In the genomic region with DNA sequence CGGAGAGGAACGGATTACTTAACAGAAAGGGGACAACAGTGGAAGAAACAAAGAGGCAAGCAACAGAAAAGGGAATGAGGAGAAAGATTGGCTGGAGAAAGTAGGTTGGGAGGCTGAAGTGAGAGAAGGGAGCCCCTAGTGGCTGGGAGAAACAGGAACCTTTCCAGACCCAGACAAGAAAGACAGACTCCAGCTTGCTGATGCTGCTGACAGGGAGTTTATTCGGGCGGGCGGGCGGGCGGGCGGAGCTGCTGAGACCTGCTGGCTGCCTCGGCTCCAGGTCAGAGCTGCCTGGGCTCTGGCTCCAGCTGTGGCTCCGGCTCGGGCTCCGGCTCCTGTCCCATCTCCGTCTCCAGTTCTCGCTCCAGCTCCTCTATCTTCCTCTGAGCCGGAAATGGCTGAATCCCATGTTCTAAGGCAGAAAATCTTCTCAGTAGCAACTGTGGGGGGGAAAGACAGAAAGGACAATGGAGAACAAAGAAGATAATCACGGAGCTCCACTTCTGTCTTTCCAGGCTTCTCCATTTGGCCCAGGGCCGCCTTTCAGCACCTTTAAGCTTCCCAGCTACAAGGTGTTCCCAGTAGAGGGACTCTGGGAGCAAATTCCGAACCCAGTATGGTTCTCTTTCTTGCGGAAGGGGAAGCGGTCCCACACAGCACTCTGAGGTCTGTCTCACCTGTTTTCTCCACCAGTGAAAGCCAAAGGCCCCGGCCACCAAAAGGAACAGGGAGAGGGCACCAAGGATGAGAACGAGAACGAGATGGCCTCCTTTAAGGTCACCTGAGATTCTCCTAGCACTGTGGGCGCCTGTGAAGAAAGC, we compare ENCODE assay signal across 8 mouse cellular contexts. TPM values are rescaled to one million over a fixed set of nuclear protein-coding genes. Genes with fewer than 3 reads are reported as not detected.
DNase-seq lines count a peak whose midpoint lies in the region; ATAC-seq and TF ChIP-seq lines count a peak whose summit lies in the region.

No protein-coding gene starts in this region.

- peak; percentile 27; the same call in 1 of the 2 replicates for TF ChIP-seq CTCF in G1E (IDR thresholded peaks at IDR 0.05; ENCODE audit: low read depth, low read length)
- TF ChIP-seq CTCF in heart, postnatal 0 days (IDR thresholded peaks at IDR 0.05; ENCODE audit: low read depth) = peak; percentile 66

- peak; percentile 84 for DNase-seq in G1E (ENCODE audit: low spot score)
- peak; percentile 70 for DNase-seq in c-Kit-positive CD71-positive TER-119-negative erythroid progenitor cells, embryonic 14.5 days (ENCODE audit: low read depth)
- DNase-seq in forebrain, embryonic 11.5 days (ENCODE audit: low spot score) = peak; percentile 85
- peak; percentile 92 for DNase-seq in heart, postnatal 0 days (ENCODE audit: low spot score)
- peak; percentile 71 to 86 for DNase-seq in kidney, postnatal 4 days
- DNase-seq in urinary bladder, adult 2 months (ENCODE audit: low spot score) = peak; percentile 46

- peak overlapping the region; percentile 72 for H3K4me3 ChIP-seq in G1E (ENCODE audit: low read depth, low read length)
- H3K4me3 ChIP-seq in forebrain, embryonic 11.5 days (ENCODE audit: low read depth, low read length) = peak overlapping the region; percentile 42
- H3K4me3 ChIP-seq in heart, postnatal 0 days (ENCODE audit: low read depth, low read length) = peak overlapping the region; percentile 48
- peak overlapping the region; percentile 66 for H3K4me3 ChIP-seq in liver, embryonic 16.5 days (ENCODE audit: low read depth, low read length)
- H3K4me3 ChIP-seq in neural tube, embryonic 14.5 days (ENCODE audit: low read depth, low read length) = peak overlapping the region; percentile 35

- no peak for TF ChIP-seq EP300 in heart, postnatal 0 days (IDR thresholded peaks at IDR 0.05; ENCODE audit: low read depth)

- H3K36me3 ChIP-seq in G1E (replicated peaks) = no peaks in the 10 kb centered on the region
- H3K36me3 ChIP-seq in forebrain, embryonic 11.5 days (ENCODE audit: control insufficient read depth, insufficient read depth, low read length) = no peaks in the 10 kb centered on the region
- no peaks in the 10 kb centered on the region for H3K36me3 ChIP-seq in heart, postnatal 0 days (replicated peaks; ENCODE audit: control insufficient read depth, insufficient read depth, low read length)
- H3K36me3 ChIP-seq in liver, embryonic 16.5 days (ENCODE audit: control insufficient read depth, insufficient read depth) = no peaks in the 10 kb centered on the region
- no peaks in the 10 kb centered on the region for H3K36me3 ChIP-seq in neural tube, embryonic 14.5 days (ENCODE audit: control insufficient read depth, insufficient read depth, low read length)

- peaks cover 11% of the 10 kb centered on the region for H3K4me1 ChIP-seq in G1E (ENCODE audit: insufficient read depth, low read depth, low read length)
- H3K4me1 ChIP-seq in forebrain, embryonic 11.5 days (replicated peaks; ENCODE audit: control insufficient read depth, insufficient read depth, low read length) = peaks cover 6% of the 10 kb centered on the region; the same call in 1 of the 2 replicates
- H3K4me1 ChIP-seq in heart, postnatal 0 days (ENCODE audit: control insufficient read depth, insufficient read depth) = peaks cover 9% of the 10 kb centered on the region
- H3K4me1 ChIP-seq in liver, embryonic 16.5 days (ENCODE audit: control insufficient read depth, low read depth, low read length) = no peaks in the 10 kb centered on the region; the same call in none of the 2 replicates
- H3K4me1 ChIP-seq in neural tube, embryonic 14.5 days (ENCODE audit: control insufficient read depth, insufficient read depth, low read length) = peaks cover 14% of the 10 kb centered on the region; the same call in 1 of the 2 replicates

- peaks cover 50% of the 10 kb centered on the region for H3K27me3 ChIP-seq in G1E (ENCODE audit: insufficient read depth, low read length)
- H3K27me3 ChIP-seq in forebrain, embryonic 11.5 days (ENCODE audit: control insufficient read depth, insufficient read depth, low read length) = no peaks in the 10 kb centered on the region
- no peaks in the 10 kb centered on the region for H3K27me3 ChIP-seq in heart, postnatal 0 days (ENCODE audit: control insufficient read depth, insufficient read depth, low read length)
- peaks cover 2% of the 10 kb centered on the region; the same call in 1 of the 2 replicates for H3K27me3 ChIP-seq in liver, embryonic 16.5 days (ENCODE audit: control insufficient read depth, insufficient read depth, low read depth, low read length)
- no peaks in the 10 kb centered on the region for H3K27me3 ChIP-seq in neural tube, embryonic 14.5 days (ENCODE audit: control insufficient read depth, insufficient read depth, low read length)

- H3K27ac ChIP-seq in forebrain, embryonic 11.5 days (ENCODE audit: low read depth, low read length) = peak overlapping the region; percentile 94
- peak overlapping the region; percentile 94 for H3K27ac ChIP-seq in heart, postnatal 0 days (ENCODE audit: low read depth)
- peak overlapping the region; percentile 85 for H3K27ac ChIP-seq in liver, embryonic 16.5 days (ENCODE audit: low read length)
- H3K27ac ChIP-seq in neural tube, embryonic 14.5 days (ENCODE audit: low read depth, low read length) = peak overlapping the region; percentile 100

- ATAC-seq in G1E (ENCODE audit: extremely low read depth, insufficient number of reproducible peaks, low FRiP score, poor library complexity, severe bottlenecking) = peak; percentile 51
- peak; percentile 74 for ATAC-seq in forebrain, embryonic 11.5 days (replicated peaks; ENCODE audit: low FRiP score)
- peak; percentile 80 for ATAC-seq in heart, postnatal 0 days (ENCODE audit: insufficient read depth, low read depth)
- ATAC-seq in liver, embryonic 16.5 days (ENCODE audit: low read depth) = peak; percentile 66
- ATAC-seq in neural tube, embryonic 14.5 days (ENCODE audit: low read depth) = peak; percentile 76

- H3K9ac ChIP-seq in forebrain, embryonic 11.5 days (ENCODE audit: low read length) = peak overlapping the region; percentile 68
- H3K9ac ChIP-seq in heart, postnatal 0 days (replicated peaks; ENCODE audit: low read depth, low read length) = peak overlapping the region; percentile 54
- H3K9ac ChIP-seq in liver, embryonic 16.5 days (ENCODE audit: low read depth, low read length) = peak overlapping the region; percentile 60
- peak overlapping the region; percentile 68 for H3K9ac ChIP-seq in neural tube, embryonic 14.5 days (replicated peaks; ENCODE audit: low read depth, low read length)

- H3K9me3 ChIP-seq in G1E (replicated peaks) = no peaks in the 10 kb centered on the region
- no peaks in the 10 kb centered on the region for H3K9me3 ChIP-seq in forebrain, embryonic 11.5 days (ENCODE audit: control insufficient read depth, low read length)
- no peaks in the 10 kb centered on the region for H3K9me3 ChIP-seq in heart, postnatal 0 days (replicated peaks; ENCODE audit: control insufficient read depth, low read length)
- H3K9me3 ChIP-seq in liver, embryonic 16.5 days (replicated peaks; ENCODE audit: control insufficient read depth, low read length) = no peaks in the 10 kb centered on the region
- H3K9me3 ChIP-seq in neural tube, embryonic 14.5 days (ENCODE audit: control insufficient read depth, low read length) = no peaks in the 10 kb centered on the region

- H3K4me2 ChIP-seq in forebrain, embryonic 11.5 days (ENCODE audit: low read depth, low read length, severe bottlenecking) = peak overlapping the region; percentile 73
- peak overlapping the region; percentile 66 for H3K4me2 ChIP-seq in heart, postnatal 0 days (ENCODE audit: low read depth, low read length)
- H3K4me2 ChIP-seq in liver, embryonic 16.5 days (ENCODE audit: low read depth, low read length) = peak overlapping the region; percentile 96
- H3K4me2 ChIP-seq in neural tube, embryonic 14.5 days (ENCODE audit: low read depth, low read length) = peak overlapping the region; percentile 77

- 8% methylated on average over 19 of the region's 24 CpGs for WGBS in forebrain, embryonic 11.5 days
- 6% methylated on average over 24 of the region's 24 CpGs for WGBS in heart, postnatal 0 days
- WGBS in liver, embryonic 16.5 days (ENCODE audit: insufficient replicate concordance) = 24% methylated on average over 24 of the region's 24 CpGs
- WGBS in neural tube, embryonic 14.5 days = 7% methylated on average over 24 of the region's 24 CpGs

RNA-seq across cellular contexts. Expression of a gene that starts 7.1 kb away (rescaled TPM):
- total RNA-seq in G1E (2014; fragmentation: Nextera tagmentation) (0.68 TPM in 1 of 2 replicates, not detected in the other), G1E (2017) (0.12 TPM in 1 of 2 replicates, not detected in the other)
- not detected in 2 replicates for polyA plus RNA-seq in G1E (2012)
- polyA plus RNA-seq in forebrain, embryonic 11.5 days (2014; fragmentation: Nextera tagmentation; extraction: Ambion mirVana) = 2.3 and 2.5 TPM in 2 replicates
- total RNA-seq in heart, postnatal 0 days (2014; rRNA removed; ENCODE audit: low replicate concordance) = 0.11 and 0.27 TPM in 2 replicates
- 0.82 and 0.85 TPM in 2 replicates for polyA plus RNA-seq in heart, postnatal 0 days (2015; fragmentation: Nextera tagmentation; extraction: Ambion mirVana)
- 0.12 and 0.15 TPM in 2 replicates for polyA plus RNA-seq in liver, embryonic 16.5 days (2015; fragmentation: Nextera tagmentation; extraction: Ambion mirVana)
- 2.6 and 3.4 TPM in 2 replicates for polyA plus RNA-seq in neural tube, embryonic 14.5 days (2014; fragmentation: Nextera tagmentation; extraction: Ambion mirVana)
- 1.3 and 1.9 TPM in 2 replicates for polyA plus RNA-seq in urinary bladder, adult 2 months (2012; rRNA removed)

RNA-seq across cellular contexts. Expression of a gene that starts 15.5 kb away (rescaled TPM):
- total RNA-seq in G1E (2014; fragmentation: Nextera tagmentation) (5.6 and 6.3 TPM in 2 replicates), G1E (2017) (84.9 and 86.4 TPM in 2 replicates)
- 34.1 and 43.1 TPM in 2 replicates for polyA plus RNA-seq in G1E (2012)
- polyA plus RNA-seq in forebrain, embryonic 11.5 days (2014; fragmentation: Nextera tagmentation; extraction: Ambion mirVana) = 369 and 455 TPM in 2 replicates
- total RNA-seq in heart, postnatal 0 days (2014; rRNA removed; ENCODE audit: low replicate concordance) = 323 and 565 TPM in 2 replicates
- polyA plus RNA-seq in heart, postnatal 0 days (2015; fragmentation: Nextera tagmentation; extraction: Ambion mirVana) = 221 and 246 TPM in 2 replicates
- 42.3 and 49.6 TPM in 2 replicates for polyA plus RNA-seq in liver, embryonic 16.5 days (2015; fragmentation: Nextera tagmentation; extraction: Ambion mirVana)
- 664 and 670 TPM in 2 replicates for polyA plus RNA-seq in neural tube, embryonic 14.5 days (2014; fragmentation: Nextera tagmentation; extraction: Ambion mirVana)
- polyA plus RNA-seq in urinary bladder, adult 2 months (2012; rRNA removed) = 807 and 1,011 TPM in 2 replicates

RNA-seq across cellular contexts. Expression of a gene that starts 16.4 kb away (rescaled TPM):
- total RNA-seq in G1E (2014; fragmentation: Nextera tagmentation) (not detected in 2 replicates), G1E (2017) (0.33 and 1.7 TPM in 2 replicates)
- not detected in 2 replicates for polyA plus RNA-seq in G1E (2012)
- polyA plus RNA-seq in forebrain, embryonic 11.5 days (2014; fragmentation: Nextera tagmentation; extraction: Ambion mirVana) = not detected in 2 replicates
- total RNA-seq in heart, postnatal 0 days (2014; rRNA removed; ENCODE audit: low replicate concordance) = 4.5 TPM in 1 of 2 replicates, not detected in the other
- 0.04 and 0.10 TPM in 2 replicates for polyA plus RNA-seq in heart, postnatal 0 days (2015; fragmentation: Nextera tagmentation; extraction: Ambion mirVana)
- 0.11 and 0.14 TPM in 2 replicates for polyA plus RNA-seq in liver, embryonic 16.5 days (2015; fragmentation: Nextera tagmentation; extraction: Ambion mirVana)
- polyA plus RNA-seq in neural tube, embryonic 14.5 days (2014; fragmentation: Nextera tagmentation; extraction: Ambion mirVana) = 0.12 TPM in 1 of 2 replicates, not detected in the other
- polyA plus RNA-seq in urinary bladder, adult 2 months (2012; rRNA removed) = 1.3 and 2.1 TPM in 2 replicates

RNA-seq across cellular contexts. Expression of a gene that starts 26.8 kb away (rescaled TPM):
- total RNA-seq in G1E (2014; fragmentation: Nextera tagmentation) (167 and 180 TPM in 2 replicates), G1E (2017) (86.5 and 99.2 TPM in 2 replicates)
- polyA plus RNA-seq in G1E (2012) = 269 and 293 TPM in 2 replicates
- polyA plus RNA-seq in forebrain, embryonic 11.5 days (2014; fragmentation: Nextera tagmentation; extraction: Ambion mirVana) = 450 and 480 TPM in 2 replicates
- total RNA-seq in heart, postnatal 0 days (2014; rRNA removed; ENCODE audit: low replicate concordance) = 333 and 532 TPM in 2 replicates
- 296 and 298 TPM in 2 replicates for polyA plus RNA-seq in heart, postnatal 0 days (2015; fragmentation: Nextera tagmentation; extraction: Ambion mirVana)
- 103 and 110 TPM in 2 replicates for polyA plus RNA-seq in liver, embryonic 16.5 days (2015; fragmentation: Nextera tagmentation; extraction: Ambion mirVana)
- polyA plus RNA-seq in neural tube, embryonic 14.5 days (2014; fragmentation: Nextera tagmentation; extraction: Ambion mirVana) = 560 and 584 TPM in 2 replicates
- 273 and 291 TPM in 2 replicates for polyA plus RNA-seq in urinary bladder, adult 2 months (2012; rRNA removed)

RNA-seq across cellular contexts. Expression of a gene that starts 40.6 kb away (rescaled TPM):
- total RNA-seq in G1E (2014; fragmentation: Nextera tagmentation) (not detected in 2 replicates), G1E (2017) (0.22 and 0.41 TPM in 2 replicates)
- polyA plus RNA-seq in G1E (2012) = not detected in 2 replicates
- polyA plus RNA-seq in forebrain, embryonic 11.5 days (2014; fragmentation: Nextera tagmentation; extraction: Ambion mirVana) = 2.7 and 2.8 TPM in 2 replicates
- total RNA-seq in heart, postnatal 0 days (2014; rRNA removed; ENCODE audit: low replicate concordance) = 2.9 and 9.7 TPM in 2 replicates
- 1.2 and 1.5 TPM in 2 replicates for polyA plus RNA-seq in heart, postnatal 0 days (2015; fragmentation: Nextera tagmentation; extraction: Ambion mirVana)
- polyA plus RNA-seq in liver, embryonic 16.5 days (2015; fragmentation: Nextera tagmentation; extraction: Ambion mirVana) = 0.02 TPM in 1 of 2 replicates, not detected in the other
- polyA plus RNA-seq in neural tube, embryonic 14.5 days (2014; fragmentation: Nextera tagmentation; extraction: Ambion mirVana) = 11.2 and 14.2 TPM in 2 replicates
- polyA plus RNA-seq in urinary bladder, adult 2 months (2012; rRNA removed) = 0.94 and 0.99 TPM in 2 replicates

Comparison
In these comparisons a context has a peak if more than half of its experiments do, and no peak if none do; other contexts are left out.
1. Peak in every context shown above with its lines: DNase-seq, ATAC-seq, H3K4me3 ChIP-seq and H3K27ac ChIP-seq.